Mouse (Mus musculus) kidney, postnatal 25 days (tissue): ENCODE results near the gene Gm49027.

Source experiments
- DNase-seq, 2 experiments: peaks; one replicate each; pipeline ENCODE4 v3.0.0; 2021; ENCODE audit warnings: mixed read lengths in 2 of 2

Gene Gm49027

DNA sequence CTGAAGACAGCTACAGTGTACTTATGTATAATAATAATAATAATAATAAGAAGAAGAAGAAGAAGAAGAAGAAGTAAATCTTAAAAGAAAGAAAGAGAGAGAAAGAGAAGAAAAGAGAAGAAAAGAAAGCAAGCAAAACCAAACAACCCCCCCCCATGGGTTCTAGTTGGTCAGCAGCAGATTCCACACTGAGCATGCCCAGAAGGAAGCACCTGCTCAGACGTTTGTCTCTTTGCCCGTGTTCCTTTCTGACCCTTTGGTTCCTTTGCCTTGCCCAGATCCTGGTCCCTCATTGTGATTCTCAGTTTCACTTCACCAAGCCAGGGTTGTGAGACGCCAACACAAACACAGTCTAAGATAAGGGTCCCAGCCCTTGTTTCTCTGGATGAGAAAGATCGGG is 23.3 kb downstream of the Gm49027 start:
- DNase-seq, result no peak

DNA sequence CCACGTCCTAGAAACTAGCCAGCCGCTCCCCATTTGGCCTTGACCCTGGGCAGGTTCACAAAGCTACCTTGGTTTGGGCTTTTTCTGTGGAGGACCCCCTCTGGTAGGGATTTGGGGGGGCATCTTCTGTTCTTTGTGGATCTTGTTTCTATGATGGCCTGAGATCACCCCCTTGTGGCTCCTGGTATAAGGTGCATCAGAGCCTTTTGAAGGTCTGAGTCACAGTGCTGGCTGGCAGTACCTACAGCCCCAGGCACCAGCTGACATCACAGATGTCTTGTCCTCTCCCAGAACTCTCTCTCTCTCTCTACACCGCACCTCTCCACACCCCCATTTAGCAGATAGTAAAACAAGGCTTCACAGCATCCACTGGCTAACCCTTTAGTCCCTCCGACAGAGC is 25.6 kb downstream of the Gm49027 start:
- DNase-seq, result peak in 1 of 2 experiments; percentile 28

DNA sequence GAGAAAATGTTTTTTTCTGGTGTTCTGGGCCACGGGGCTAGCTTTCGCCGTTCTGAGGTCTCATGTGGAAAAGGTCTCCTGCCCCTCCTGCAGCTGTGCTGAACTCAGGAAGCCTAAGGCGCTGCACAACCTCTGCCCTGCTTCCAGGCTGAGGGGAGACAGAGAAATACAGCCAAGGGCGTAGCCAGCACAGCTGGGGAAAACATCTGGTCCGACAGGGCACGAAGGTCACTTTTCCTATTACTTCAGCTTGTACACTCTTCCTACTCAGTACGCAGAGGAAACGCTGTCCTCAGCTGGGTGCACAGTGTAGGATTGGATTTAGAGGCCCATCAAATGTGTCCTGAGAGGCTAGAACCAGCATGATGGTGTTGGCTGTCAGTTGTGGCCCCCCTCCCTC is 35.4 kb downstream of the Gm49027 start:
- no peak for DNase-seq

DNA sequence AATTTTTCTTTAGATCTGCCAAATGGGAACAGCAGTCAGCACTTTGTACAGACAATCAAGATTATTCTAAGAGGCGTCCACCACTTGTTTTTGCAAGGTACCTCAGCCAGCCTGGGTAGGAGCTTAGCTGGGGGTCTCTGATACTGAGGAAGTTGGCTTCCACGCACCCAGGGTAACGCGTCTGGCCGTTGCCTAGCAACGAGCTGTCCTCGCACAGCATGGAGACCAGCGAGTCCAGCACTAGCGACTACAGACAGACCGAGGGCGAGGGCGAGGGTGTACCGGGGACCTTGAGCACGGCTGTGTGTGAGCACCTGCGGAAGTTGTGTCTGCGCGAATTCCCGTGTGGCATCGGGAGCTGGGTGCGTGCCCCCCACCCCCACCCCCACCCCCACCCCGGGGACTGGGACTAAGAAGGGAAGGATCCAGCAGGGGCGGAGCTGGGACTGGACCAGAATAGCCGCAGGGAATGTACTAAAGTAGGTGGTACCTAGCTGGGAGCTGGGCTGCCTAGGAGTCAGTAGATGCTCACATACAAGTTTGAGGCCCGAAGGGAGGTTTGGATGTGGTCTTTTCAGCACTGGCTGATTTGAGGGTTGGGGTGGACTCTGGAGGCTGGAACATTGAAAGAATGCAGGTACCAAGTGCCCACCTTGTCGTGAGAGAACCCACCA is 36.0 kb downstream of the Gm49027 start, which contains the start of the genes Lrrc43 and Il31:
TSS of gene Lrrc43 (plus strand) at position 194 of the 674 bp plus-strand sequence.
TSS of gene Il31 (minus strand) at position 378 of the 674 bp plus-strand sequence.
- no peak for DNase-seq

DNA sequence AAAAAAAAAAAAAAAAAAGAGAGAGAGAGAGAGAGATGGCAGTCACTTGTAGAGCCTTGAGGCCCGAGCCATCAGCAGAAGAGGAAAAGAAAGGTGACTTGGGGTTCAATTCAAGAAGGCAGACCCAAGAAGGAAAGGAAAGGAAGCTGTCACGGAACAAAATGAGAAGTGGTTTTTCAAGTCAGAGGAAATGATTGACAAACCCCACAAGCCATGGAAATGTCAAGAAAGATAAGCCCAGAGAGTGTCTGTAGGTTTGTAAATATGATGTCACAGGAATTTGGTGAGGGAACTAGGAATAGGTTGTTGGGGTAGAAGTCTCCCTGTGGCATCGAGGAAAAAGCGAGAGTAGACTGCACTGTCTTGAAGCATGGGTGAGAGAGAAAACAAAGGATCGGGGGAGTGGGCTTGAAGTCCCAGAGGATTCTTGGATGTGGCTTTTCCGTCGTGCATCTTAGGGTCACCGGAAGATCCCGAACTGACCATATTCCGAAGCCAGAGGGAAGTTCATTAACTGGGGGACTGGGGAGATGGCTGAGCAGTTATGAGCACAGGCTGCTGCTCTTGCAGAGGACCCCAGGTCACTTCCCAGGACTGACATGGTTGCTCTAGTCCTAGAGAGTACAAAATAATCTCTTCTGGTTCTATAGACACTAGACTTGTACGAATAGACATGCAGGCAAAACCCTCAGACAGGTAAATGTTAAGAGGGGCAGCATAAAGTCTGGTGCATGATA is 37.5 kb downstream of the Gm49027 start:
- no peak for DNase-seq

DNA sequence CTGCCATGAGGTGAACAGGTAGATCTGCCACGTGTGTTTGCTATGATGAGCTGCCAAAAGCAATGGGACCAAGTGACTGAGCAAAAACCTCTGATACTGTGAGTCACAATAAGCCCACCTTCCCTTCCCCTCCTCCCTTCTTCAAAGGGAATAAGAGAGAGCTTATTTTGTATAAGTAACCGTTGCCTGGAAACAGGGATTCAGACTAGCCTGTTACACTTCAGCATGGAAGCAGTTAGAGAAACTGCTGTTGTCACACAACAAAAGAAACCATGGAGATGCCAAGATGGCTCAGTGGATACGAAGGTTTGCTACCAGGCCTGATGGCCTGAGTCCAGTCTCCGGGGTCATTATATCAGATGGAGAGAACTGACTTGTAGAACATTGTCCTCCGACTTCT is 51.5 kb downstream of the Gm49027 start:
- DNase-seq, result no peak

DNA sequence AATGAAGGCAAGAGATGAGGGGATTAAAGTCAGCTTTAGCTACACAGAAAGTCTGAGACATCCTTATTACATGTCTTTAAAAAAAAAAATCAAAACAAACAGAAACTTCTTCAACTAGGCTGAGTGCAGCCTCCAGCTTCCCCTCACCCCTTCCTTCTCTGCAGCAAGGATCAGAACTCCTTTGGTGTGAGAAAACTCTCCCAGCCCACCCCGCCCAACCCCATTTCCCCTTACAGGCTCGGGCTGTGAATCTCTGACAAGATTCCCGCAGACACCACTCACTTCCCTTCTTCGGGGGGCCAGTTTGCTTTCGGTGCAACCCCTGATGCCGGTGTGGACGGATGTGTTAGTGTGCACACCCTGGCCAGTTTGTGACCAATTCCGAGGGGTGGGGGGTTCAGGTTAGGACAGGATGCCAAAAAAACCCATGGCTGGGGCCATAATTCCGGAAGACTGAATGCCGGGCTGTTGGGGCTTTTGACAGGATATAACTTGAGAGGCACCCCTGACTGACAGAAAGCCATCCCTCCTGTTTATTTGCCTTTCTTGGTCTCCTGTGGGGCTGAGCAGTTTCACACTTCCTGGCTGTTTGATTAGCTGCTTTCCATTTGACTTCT is 54.4 kb downstream of the Gm49027 start:
- DNase-seq, result no peak

DNA sequence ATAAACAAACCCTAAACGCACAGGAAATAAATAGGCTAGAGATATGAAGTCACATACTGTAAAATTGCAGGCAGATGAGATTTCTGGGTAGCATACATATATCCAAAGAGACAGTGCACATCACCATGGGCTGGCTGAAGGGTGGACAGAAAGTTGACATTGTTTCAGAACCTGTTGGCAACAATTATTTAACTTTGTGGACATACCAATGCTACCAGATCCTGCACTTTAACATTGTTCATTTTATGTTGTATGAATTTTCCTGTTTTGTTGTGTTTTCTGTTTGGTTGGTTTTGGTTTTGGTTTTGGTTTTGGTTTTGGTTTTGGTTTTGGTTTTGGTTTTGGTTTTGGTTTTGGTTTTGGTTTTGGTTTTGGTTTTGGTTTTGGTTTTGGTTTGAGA is 60.6 kb downstream of the Gm49027 start:
- DNase-seq, result no peak
